Mouse (Mus musculus) brain, adult 2 months (tissue): ENCODE measurements at regions not wholly inside any gene's neighbourhood (a gene's known extent, or its start where the extent isn't known, plus 50 kb on each side); places are given as distances from the start of the nearest gene placed in this dataset.
A peak's percentile ranks its signal among the peaks of the same experiment; 100 is the strongest.

Source experiments
- DNase-seq: peaks from one replicate; pipeline ENCODE4 v3.0.0; 2011; ENCODE audit warnings: low read depth, low spot score

DNA sequence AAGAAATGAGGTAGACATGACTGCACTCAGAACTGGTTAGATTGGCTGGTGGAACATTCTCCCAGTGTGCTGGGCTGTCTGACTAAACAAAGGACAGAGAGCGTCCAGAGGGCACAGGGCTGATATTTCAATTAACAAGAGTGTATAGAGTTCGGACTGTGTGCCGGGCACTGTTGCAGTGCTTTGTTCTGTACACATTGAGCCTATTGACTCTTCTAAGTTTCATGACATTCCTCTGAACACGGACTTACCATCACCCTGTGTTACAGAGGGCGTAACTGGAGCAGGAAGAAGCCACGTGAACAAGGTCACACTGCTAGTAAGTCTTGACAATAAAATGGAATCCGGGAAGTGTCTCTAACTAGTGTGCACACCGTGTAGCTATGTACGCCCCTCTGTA, 92.1 kb upstream of the Barx2 start:
- DNase-seq: no peak

DNA sequence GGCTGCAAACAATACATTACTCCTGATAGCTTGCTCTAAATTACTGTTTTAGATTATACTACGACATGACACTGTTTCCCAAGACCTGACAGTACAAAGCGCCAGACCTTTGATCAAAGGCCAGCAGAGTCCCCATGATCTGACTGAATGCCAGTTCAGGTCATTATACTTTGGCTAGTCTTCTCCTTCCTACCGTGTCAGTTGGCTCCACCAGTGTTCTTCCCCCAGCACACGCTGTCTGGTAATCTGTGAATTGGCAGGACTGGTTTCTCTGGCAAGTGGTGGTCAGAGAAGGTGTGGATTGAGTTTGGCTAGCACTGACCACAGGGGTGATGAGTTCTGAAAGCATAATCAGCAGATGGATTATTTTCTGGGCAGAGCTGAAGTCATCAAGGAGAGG, 93.1 kb upstream of the Barx2 start:
- peak; percentile 93 for DNase-seq

DNA sequence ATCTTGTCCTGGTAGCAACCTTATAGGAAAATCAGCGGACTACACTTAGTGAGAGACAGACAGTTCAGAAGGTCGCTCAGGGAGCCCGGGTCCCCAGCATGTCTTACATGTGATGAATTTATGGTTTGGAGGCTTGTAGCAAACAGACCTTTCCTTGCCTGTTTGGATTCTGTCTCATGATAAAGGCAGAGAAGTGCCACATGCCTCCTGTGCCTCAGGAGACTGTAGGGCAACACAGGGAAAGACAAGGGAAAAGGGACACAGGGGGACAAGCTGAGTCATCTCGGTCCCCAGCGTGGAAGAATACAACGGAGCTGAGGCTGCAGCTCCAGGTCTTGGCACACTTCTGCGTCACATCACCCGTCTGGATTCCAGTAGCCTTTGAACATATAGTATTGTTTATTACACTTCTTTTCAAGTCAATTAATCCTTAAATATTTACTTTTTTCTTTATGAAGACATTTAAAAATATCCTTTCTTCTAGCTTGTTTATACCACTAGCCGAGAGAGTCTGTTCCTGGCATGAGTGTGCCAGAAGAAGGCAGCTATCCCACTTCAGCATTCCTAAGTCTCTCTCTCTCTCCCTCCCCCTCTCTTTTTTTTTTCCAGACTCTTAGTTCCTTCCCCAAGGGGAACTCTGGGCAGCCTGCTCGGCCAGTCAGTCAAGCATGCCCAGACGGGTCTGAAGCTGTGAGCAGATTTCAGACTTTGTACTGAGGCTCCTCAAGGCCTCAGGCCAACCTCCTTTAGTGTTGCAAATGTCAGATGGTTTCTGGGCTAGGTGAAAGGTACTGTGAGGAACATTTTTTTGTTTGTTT, 97.9 kb upstream of the Barx2 start:
- no peak for DNase-seq

DNA sequence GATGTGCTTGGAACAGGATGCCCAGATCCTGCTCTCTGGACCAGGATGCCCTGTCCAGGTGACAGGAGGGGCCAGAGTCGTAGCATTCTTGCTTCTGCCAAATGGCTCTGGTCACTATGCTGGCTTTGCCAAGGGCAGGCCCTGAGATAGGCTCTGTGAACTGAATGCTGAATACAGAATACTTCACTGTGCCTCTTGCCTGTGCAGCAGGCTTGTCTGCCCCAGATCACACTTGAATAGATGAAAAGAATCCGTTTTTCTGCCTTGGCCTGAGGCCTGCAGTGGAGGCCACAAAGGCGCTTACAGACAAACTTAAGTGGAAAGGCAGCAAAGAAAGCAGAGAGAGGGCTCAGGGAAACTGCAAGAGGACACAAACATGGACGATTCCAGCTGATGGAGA, 99.7 kb upstream of the Arhgap32 start:
- peak; percentile 85 for DNase-seq

DNA sequence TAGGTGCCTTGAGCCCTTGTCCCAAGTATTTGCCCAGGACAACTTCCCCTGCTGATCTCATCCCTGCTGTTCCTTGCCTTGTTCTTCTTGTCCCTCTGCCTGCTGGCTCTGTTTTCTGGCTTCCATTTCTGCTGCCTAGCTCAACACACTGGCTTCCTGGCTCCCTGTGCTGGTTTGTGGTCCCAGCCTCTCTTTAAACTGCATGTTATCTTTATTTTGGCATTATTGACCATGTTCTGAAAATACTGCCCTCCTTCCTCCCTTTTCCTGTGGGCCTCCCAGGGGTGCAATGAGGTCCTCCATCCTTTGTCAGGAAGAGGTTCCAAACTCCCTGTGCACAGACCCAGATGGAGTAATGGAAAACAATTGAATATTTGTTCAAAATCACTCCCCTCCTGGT, 97.9 kb upstream of the Arhgap32 start:
- no peak for DNase-seq

DNA sequence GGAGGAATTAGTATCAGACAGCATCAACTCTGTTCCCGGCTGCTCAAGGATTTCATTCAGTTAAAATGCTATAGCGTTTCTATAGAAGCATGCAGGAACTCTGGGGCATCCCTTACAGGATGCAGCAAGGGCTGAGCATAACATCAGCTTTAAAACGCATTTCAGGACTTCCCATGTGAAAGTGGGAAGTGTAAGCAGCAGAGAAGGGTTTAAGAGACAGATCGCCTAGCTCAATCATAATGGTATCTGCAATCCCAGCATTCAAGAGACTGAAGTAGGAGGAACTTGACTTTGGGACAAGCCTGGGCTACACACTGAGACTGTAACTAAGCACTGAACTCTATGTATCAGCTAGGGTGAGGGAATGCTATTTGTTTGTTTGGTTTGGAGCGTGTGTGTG, 96.2 kb upstream of the Arhgap32 start:
- no peak for DNase-seq

DNA sequence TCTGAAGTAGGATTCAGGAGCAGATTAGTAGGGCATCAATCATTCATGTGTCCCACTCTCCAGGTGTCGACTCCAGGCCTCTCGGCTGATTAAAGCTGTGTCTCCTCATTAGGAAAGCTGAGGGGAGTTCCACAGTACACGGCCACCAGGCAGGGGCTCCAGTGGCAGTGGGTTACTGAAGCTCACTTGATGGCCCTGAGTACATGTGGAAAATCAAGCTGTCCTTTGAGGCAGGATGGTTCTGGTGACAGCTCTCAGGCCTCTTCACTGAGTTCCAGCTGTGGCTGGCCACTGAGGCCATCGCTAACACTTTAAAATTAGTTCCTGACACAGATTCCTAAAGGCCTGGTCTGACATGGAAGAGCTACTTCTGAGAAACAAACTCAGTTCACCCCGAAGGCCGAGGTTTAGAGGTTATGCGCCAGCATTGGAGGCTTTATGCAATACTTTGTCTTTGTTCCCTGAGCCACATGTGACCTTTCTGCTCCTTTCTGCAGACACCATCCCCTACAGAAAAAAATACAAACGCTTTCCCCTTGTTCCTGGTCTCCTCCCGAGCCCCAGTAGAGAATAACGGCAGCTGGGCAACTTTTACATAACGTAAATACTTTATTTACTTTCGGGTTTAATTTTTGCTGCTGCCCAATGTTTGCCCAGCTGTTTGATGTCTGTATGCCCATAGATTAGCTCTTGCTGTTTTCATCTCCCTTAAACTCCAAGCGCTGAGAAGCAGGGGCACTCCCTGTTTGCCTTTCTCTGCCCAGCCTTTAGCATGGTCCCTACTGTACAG, 94.8 kb upstream of the Arhgap32 start:
- no peak for DNase-seq

DNA sequence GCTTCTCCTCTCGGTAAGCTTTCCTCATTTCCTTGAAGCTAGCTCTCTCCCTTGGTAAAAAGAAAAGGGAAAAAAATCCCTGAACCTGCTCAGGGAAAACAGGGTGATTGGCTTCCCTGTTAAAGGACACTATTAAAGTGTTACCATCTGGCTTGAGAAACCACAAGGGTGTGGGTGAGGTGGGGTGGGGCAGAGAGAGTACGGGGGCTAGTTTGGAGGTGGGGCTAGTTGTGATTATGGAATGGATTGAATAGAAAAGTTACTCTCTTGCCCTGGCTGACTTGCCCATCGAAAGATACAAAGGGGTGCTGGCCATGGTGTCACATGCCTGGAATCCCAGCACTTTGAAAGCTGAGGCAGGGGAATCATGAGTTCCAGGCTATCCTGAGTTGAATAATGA, 94.2 kb upstream of the Arhgap32 start:
- DNase-seq: no peak

DNA sequence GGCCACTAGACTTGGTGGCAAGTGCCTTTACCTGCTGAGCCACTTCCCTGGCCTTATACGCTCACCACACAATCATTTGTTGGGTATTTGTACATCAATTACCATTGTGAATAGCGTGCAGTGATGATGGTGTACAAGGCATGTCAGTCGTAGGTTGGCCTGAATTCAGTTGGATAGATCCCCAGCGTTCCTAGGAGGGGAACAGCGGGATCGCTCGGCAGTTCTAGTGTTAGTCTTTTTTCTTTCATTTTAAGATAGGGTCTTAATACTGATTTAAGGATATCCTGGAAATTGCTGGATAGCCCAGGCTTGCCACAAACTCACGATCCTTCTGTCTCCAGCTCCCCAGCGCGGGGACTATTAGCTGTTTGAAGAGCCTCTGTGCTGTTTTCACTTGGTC, 92.9 kb upstream of the Arhgap32 start:
- no peak for DNase-seq

DNA sequence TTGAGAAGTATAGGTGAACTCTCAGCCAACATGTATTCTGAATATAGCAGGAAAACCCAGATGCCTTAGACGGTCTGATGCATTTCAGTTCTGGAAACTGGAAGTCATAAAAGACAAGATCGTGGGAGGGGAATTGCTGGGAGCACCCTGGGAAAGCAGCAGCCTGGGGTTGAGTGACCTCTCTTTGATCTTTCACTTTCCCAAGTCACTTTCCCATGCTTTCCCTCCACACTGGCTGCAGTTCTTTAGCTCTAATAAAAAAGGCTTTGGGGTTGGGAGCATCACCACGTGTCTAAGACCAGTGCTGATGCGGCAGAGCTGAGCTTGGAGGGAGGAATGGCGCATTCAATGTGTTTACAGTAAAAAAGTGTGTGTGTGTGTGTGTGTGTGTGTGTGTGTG, 91.2 kb upstream of the Arhgap32 start:
- no peak for DNase-seq

DNA sequence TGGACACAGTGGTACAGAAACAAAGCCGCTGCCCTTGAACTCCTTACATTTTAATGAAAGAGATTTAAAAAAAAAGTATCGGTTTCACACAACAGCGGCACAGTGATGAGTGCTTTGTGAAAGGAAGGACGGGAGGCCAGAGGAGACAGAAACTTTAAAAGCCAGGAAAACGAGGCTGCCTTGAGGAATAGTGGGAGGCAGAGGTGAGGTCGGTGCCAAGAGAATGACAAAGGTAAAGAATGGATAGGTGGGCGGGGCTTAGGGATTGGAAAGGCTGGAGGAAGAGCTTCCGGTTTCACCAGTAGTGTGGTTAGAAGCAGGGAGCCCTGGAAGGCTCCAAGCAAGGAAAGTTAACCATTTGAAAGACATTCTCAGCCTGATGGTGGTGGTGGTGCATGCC, 88.0 kb upstream of the Arhgap32 start:
- DNase-seq: no peak

DNA sequence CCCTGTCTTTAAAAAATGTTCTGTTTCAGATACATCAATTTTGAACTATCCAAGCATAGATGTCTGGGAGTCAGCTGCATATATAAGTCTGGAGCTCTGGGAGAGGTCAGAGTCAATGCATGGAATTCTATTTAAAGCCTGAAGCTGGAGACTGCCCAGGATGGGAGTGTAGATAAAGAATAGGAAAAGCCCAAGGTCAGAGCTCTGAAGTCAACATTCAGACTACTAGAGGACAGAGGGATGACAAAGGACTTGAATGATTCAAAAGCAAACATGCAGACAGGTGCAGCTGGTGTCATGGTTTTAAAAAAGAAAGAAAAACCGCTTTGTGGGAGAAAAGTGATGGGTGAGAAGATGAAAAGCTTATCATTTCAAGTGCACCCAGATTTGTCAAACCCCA, 86.9 kb upstream of the Arhgap32 start:
- DNase-seq: no peak

DNA sequence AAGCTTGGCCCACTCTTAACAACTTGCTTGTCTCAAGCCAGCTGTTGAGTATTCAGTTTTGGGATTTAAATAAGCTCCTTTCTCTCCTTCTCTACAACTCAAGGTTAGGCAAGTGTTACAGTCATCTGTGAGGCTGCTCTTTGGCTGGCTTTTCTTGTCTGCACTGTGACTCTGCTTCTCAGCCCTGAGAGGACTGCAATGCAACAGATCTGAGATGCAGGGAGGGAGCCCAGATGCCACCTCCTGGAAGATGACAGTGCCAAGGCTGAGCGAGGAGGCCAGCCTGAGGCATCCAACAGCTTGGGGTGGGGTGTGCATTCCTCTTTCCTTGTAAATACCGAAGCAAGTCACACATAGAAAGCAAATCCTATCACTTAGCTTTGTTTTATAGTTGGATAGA, 86.2 kb upstream of the Arhgap32 start:
- DNase-seq: peak; percentile 62

DNA sequence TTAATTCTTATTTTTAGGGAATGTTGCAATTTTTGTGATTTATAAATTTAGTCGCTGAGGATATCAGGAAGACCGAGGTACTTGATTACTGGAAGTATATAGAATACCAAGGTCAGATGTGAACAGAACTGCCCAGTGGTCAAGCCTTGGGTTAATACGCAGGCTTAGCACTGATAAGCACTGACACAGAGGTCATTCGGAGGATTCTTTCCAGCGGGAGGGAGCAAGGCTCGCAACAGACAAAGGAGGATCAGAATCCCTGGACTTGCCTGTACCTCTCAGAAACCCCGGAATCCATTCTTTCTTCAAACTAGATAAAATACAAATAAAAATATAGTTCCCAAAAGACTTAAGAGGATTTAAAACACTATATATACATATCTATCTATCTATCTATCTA, 85.7 kb upstream of the Arhgap32 start:
- no peak for DNase-seq

DNA sequence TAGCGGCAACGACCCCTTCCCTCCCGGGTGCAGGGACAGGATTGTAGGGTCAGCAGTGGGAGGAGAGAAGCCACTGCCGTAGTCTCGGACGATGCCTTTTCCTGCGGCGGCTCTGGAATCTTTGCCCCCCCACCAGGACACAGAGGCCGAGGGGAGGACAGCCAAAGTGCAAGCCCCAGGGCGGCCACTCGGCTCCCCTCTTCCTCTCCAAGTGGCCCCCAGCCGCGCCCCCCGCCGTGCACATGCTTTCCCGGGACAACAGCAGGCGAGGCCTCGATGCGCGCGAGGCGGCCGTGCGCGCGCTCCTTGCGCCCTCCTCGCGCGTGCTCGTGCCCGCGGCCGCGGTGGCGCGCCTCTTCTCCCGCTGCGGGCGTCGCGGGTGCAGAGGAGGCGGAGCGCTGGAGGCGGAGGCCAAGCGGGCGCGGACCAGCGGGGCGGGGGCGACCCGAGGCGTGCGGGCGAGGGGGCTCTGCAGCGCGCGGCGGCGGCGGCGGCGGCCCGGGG, 83.9 kb upstream of the Arhgap32 start:
- DNase-seq: peak; percentile 86

DNA sequence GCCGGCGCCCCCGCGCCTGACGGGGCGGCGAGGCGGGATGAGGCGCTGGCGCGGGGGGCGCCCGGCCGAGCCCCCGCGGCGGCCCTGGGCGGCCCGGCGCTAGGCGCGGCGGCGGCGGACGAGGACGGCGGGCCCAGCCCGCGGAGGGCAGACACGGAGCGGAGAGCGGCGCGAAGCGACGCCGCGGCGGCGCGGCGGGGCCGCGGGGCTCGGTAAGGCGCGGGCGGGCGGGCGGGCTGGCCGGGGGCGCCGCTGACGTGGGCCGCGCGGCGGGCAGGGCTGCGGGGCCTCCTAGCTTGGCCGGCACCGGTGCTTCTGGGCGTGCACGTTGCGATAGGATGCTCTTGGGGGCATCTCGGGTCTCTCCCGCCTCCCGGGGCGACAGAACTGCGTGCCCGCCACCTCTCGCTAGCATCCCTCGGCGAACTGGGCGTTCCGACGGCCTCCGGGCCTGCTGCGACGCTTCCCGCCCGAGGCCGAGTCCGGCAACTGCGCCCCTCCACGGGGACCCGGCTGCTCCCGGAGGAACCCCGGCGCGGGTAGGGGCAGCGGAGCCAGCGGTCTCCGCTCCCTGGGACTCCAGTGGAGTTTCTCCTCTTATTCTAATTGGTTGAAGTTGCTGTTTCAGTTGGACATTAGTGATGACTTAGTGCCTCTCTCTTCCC, 83.3 kb upstream of the Arhgap32 start:
- peak; percentile 52 for DNase-seq

DNA sequence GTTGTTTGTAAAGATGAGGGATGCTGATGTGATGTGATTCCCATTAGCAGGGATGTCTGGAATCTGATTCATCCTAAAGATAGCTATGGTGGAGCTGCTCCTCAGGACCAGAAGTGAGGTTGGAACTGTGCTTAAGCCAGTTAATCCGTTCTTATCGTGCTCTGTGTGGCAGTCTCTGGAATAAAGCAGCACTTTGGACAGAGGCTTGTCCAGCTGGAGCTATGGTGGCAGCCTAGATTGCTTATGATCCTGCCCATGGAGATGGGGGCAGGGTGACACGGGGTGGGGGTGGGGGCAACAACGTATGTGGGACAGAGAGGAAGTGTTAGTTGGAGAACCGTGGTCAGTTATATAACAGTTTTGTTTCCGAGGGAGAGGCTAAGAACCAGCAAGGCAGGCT, 82.0 kb upstream of the Arhgap32 start:
- DNase-seq: peak; percentile 42

DNA sequence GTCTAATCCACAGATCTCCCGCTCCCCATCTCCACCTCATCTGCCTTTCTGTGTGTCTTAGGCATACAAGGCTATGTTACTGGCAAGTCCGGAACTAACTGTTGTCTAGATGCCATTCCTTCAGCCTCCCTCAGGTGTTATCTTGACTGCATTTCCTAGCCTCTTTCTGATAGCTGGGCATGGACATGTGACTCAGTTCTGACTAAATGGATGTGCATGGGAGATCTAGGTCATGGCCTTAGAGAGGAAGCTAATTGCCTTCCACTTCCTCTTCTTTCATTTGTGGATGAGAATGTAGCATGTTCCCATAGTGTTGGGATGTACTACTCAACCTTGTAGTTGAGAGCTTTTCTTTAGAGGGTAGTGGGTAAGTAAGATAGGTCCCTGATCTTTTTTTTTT, 75.9 kb upstream of the Arhgap32 start:
- no peak for DNase-seq

DNA sequence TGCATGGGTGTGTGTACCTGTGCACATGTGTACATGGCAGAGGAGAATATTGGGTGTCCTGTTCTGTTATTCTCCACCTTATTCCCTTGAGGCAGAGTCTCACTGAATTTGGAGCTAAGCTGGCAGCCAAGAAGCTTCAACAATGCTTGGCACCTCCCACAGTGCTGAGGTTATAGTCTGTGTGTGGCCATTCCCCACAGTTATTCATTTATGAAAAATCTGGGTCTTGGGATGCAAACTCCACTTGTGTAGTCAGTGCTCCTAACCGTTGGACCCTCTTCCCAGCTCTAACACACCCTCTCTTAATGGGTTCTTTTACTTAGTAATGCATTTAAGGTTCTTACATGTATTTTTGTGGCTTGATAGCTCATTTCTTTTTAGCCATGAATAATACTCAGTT, 72.6 kb upstream of the Arhgap32 start:
- no peak for DNase-seq

DNA sequence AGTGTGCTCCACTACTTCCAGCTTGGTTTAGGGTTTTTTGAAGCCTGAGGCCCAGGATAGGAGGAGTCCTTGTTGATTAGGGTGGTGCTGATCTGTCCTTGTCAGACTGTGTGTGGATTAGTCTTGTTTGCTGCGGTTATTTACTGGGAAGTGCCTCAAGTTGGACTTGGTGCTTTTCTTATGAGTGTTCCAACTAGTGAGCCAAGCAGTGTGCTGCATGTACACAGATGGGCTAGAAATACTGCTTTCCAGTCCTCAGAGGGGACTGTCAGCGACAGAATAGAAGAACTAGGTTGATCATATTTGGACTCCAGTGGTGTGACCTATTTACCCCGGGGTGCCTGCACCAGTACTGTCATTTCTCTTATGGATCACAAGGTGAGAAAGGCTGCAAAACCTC, 69.1 kb upstream of the Arhgap32 start:
- peak; percentile 16 for DNase-seq

DNA sequence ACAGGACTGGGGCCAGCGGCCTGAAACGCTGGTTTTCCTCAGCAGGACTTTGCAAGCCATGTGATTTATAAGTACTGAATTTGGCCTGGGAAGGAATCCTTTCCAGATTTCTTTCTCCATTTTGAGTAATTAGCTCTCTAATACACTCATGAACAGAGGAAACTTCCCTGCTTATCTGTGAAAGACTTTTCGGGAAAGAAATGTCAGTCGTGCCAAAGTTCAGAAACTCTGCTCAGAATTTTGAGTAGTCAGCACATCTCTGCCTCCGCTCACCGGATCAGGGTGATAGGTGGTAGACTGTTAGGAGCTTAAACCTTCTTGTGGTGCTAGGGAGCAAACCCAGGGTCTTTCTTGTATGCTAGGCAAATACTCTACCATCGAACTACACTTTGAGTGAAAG, 67.0 kb upstream of the Arhgap32 start:
- DNase-seq: no peak

DNA sequence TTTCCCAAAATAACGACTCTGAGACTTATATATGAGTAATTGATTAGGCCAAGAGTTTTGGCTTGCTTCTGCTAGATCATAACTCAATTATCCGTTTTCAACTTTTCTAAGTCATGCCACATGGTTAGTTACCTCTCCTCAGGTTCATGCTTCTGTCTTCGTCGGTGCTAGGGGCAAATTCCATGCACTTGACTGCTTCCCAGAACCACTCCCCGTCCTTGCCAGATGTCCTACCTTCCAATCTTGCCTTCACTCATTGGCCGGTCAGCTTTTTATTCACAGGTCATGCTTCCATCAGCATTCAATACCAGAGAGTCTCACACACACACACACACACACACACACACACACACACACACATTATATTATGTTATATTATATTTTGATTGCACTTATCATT, 66.4 kb upstream of the Arhgap32 start:
- DNase-seq: no peak
